Mouse (Mus musculus): ENCODE measurements at regions not wholly inside any gene's neighbourhood (a gene's known extent, or its start where the extent isn't known, plus 50 kb on each side); places are given as distances from the start of the nearest gene placed in this dataset.

DNA sequence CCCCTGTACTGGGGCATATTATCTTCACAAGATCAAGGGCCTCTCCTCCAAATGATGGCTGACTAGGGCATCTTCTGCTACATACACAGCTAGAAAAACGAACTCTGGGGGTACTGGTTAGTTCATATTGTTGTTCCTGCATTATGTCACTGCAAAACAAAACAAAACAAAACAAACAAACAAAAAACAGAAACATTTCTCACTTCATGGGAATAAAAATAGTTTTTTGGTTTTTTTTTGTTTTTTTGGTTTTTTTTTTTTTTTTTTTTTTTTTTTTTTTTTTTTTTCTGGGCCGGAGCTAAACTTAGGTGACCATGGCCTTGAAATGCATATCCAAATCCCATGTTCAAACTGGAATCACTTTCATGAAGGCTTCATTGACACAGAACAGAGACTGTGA is 1184.4 kb downstream of the Efna5 start:
- H3K4me1 ChIP-seq (ENCODE audit: control insufficient read depth, insufficient read depth, low read length) = no peaks in the 10 kb centered on the region
- no peaks in the 10 kb centered on the region for H3K27me3 ChIP-seq (ENCODE audit: control insufficient read depth, insufficient read depth, low read depth, low read length)
- no peak overlapping the region for H3K4me2 ChIP-seq (ENCODE audit: low read length)
- H3K27ac ChIP-seq (ENCODE audit: low read length) = no peak overlapping the region
- no peaks in the 10 kb centered on the region for H3K9me3 ChIP-seq (replicated peaks; ENCODE audit: control insufficient read depth, low read length, poor library complexity, severe bottlenecking)
- H3K4me3 ChIP-seq (ENCODE audit: low read depth, low read length) = no peak overlapping the region
- no peak for ATAC-seq
- H3K36me3 ChIP-seq (ENCODE audit: control insufficient read depth, insufficient read depth, low read length) = no peaks in the 10 kb centered on the region
- WGBS = 94% methylated on average over 2 of the region's 2 CpGs
- H3K9ac ChIP-seq (ENCODE audit: low read depth, low read length) = no peak overlapping the region

DNA sequence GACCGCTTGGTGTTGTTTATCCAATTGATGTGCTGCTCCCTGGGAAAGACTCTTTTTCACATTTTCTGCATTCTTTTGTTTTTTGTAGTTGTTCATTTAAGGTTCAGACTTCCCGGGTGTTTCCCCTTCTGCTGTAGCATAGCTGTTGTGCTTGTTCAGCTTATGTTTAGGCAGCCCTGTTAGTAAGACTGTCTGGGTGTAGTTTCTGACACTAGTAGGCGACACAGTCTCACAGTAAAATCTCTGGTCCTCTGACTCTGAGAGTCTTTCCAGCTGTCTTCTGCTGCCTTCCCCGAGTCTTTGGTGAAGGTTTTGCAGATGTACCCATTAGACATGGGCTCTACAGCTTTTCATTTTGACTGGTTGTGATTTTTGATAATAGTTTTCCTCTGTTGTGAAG is 1194.8 kb downstream of the Efna5 start:
- H3K27ac ChIP-seq (ENCODE audit: low read length) = no peak overlapping the region
- no peak for ATAC-seq
- WGBS = 76% methylated on average over 4 of the region's 4 CpGs
- H3K27me3 ChIP-seq (ENCODE audit: control insufficient read depth, insufficient read depth, low read depth, low read length) = no peaks in the 10 kb centered on the region
- no peak overlapping the region for H3K4me2 ChIP-seq (ENCODE audit: low read length)
- no peaks in the 10 kb centered on the region for H3K4me1 ChIP-seq (ENCODE audit: control insufficient read depth, insufficient read depth, low read length)
- no peak overlapping the region for H3K4me3 ChIP-seq (ENCODE audit: low read depth, low read length)
- no peaks in the 10 kb centered on the region for H3K9me3 ChIP-seq (replicated peaks; ENCODE audit: control insufficient read depth, low read length, poor library complexity, severe bottlenecking)
- no peaks in the 10 kb centered on the region for H3K36me3 ChIP-seq (ENCODE audit: control insufficient read depth, insufficient read depth, low read length)
- no peak overlapping the region for H3K9ac ChIP-seq (ENCODE audit: low read depth, low read length)

DNA sequence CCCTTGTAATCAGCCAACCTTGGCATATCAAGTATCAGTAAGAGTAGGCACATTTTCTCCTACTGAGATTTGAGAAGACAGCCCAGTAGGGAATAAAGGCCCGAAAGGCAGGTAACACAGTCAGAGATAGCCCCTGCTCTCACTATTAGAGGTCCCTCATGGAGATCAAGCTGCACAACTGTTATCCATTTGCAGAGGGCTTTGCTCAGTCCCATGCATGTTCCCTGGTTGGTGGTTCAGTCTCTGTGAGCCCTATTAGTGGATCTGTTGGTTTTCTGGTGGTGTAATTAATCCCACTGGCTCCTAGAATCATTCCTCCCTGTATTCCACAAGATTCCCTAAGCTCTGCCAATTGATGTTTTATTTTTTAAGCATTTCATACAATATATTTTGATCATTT is 1196.6 kb downstream of the Efna5 start:
- no peak for ATAC-seq

DNA sequence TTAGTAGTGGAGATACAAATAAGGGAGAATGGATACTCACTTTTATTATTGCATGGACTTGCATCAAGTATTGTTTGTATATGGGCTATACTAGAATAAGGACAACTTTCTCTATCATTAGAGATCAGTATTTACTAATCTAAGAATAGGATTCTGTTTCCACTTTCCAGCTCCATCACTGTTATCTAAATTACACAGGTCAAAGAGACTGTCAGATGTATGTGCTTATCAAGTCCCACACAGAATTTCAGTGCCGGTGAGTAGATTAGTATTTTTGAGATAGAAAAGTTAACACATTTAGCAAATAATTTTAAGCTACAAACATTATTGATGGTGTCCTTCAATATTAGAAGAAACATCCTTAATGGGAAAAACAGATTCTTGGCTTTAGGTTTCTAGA is 1210.5 kb downstream of the Efna5 start:
- no peak overlapping the region for H3K4me2 ChIP-seq (ENCODE audit: low read length)
- H3K4me1 ChIP-seq (ENCODE audit: control insufficient read depth, insufficient read depth, low read length) = no peaks in the 10 kb centered on the region
- no peak overlapping the region for H3K4me3 ChIP-seq (ENCODE audit: low read depth, low read length)
- no peak overlapping the region for H3K9ac ChIP-seq (ENCODE audit: low read depth, low read length)
- no peaks in the 10 kb centered on the region for H3K36me3 ChIP-seq (ENCODE audit: control insufficient read depth, insufficient read depth, low read length)
- H3K27me3 ChIP-seq (ENCODE audit: control insufficient read depth, insufficient read depth, low read depth, low read length) = no peaks in the 10 kb centered on the region
- ATAC-seq = no peak
- no peak overlapping the region for H3K27ac ChIP-seq (ENCODE audit: low read length)
- H3K9me3 ChIP-seq (replicated peaks; ENCODE audit: control insufficient read depth, low read length, poor library complexity, severe bottlenecking) = no peaks in the 10 kb centered on the region
- 93% methylated on average over 1 of the region's 1 CpGs for WGBS

More for the DNA sequence above, 1196.6 kb downstream of the Efna5 start:
- no peaks in the 10 kb centered on the region for H3K27me3 ChIP-seq (ENCODE audit: control insufficient read depth, insufficient read depth, low read depth, low read length)
- H3K4me2 ChIP-seq (ENCODE audit: low read length) = no peak overlapping the region
- H3K4me3 ChIP-seq (ENCODE audit: low read depth, low read length) = no peak overlapping the region
- no peaks in the 10 kb centered on the region for H3K36me3 ChIP-seq (ENCODE audit: control insufficient read depth, insufficient read depth, low read length)
- no peak overlapping the region for H3K27ac ChIP-seq (ENCODE audit: low read length)
- WGBS = 96% methylated on average over 1 of the region's 1 CpGs
- no peaks in the 10 kb centered on the region for H3K4me1 ChIP-seq (ENCODE audit: control insufficient read depth, insufficient read depth, low read length)
- no peaks in the 10 kb centered on the region for H3K9me3 ChIP-seq (replicated peaks; ENCODE audit: control insufficient read depth, low read length, poor library complexity, severe bottlenecking)
- no peak overlapping the region for H3K9ac ChIP-seq (ENCODE audit: low read depth, low read length)

DNA sequence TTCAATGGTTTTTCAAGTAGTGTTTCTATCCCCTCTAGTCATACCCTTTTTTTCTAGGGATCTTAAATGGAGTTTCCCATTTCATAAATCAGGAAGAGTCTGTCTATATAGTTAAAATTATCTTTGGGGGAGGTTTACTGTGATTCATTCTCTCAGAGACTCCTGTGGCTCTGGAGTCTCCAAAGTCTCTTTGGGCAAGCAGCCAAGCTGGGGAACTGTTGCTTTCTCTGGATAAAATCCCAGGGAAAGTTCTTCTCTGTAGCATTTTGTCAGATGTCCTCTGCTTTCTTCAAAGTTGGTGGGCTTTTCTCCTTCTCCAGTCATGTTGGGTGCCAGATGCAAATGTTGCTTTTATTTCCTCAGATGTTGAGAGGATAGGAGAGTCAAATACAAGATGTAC is 1213.7 kb downstream of the Efna5 start:
- no peak overlapping the region for H3K9ac ChIP-seq (ENCODE audit: low read depth, low read length)
- ATAC-seq = no peak
- H3K4me3 ChIP-seq (ENCODE audit: low read depth, low read length) = no peak overlapping the region
- H3K4me1 ChIP-seq (ENCODE audit: control insufficient read depth, insufficient read depth, low read length) = no peaks in the 10 kb centered on the region
- no peaks in the 10 kb centered on the region for H3K36me3 ChIP-seq (ENCODE audit: control insufficient read depth, insufficient read depth, low read length)
- H3K27ac ChIP-seq (ENCODE audit: low read length) = no peak overlapping the region
- H3K27me3 ChIP-seq (ENCODE audit: control insufficient read depth, insufficient read depth, low read depth, low read length) = no peaks in the 10 kb centered on the region
- H3K9me3 ChIP-seq (replicated peaks; ENCODE audit: control insufficient read depth, low read length, poor library complexity, severe bottlenecking) = no peaks in the 10 kb centered on the region
- no peak overlapping the region for H3K4me2 ChIP-seq (ENCODE audit: low read length)

DNA sequence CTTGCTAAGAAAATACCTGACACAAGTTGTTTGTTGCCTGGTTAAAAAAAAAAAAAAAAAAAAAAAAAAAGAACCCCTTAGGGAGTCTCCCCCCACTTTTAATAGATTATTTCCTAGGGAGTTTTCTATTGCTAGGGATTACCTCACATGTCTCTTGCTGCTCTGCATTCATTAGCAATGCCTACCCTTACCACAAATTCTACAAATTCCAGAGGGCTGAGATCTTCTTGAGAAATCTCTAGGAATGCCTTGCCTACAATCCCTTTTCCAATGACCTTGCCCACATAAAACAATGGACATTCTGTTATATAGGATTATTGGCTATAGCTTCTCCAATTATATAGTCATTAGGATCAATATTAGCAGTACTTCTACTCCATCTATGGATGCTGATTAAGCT is 1216.2 kb downstream of the Efna5 start:
- Histone ChIP-seq H3K4me1 (ENCODE audit: control insufficient read depth, insufficient read depth, low read length) (no peaks in the 10 kb centered on the region), H3K4me3 (ENCODE audit: low read depth, low read length) (no peak overlapping the region), H3K36me3 (ENCODE audit: control insufficient read depth, insufficient read depth, low read length) (no peaks in the 10 kb centered on the region), H3K27ac (ENCODE audit: low read length) (no peak overlapping the region), H3K9me3 (replicated peaks; ENCODE audit: control insufficient read depth, low read length, poor library complexity, severe bottlenecking) (no peaks in the 10 kb centered on the region), H3K4me2 (ENCODE audit: low read length) (no peak overlapping the region), H3K27me3 (ENCODE audit: control insufficient read depth, insufficient read depth, low read depth, low read length) (no peaks in the 10 kb centered on the region), H3K9ac (ENCODE audit: low read depth, low read length) (no peak overlapping the region)
- ATAC-seq = no peak

DNA sequence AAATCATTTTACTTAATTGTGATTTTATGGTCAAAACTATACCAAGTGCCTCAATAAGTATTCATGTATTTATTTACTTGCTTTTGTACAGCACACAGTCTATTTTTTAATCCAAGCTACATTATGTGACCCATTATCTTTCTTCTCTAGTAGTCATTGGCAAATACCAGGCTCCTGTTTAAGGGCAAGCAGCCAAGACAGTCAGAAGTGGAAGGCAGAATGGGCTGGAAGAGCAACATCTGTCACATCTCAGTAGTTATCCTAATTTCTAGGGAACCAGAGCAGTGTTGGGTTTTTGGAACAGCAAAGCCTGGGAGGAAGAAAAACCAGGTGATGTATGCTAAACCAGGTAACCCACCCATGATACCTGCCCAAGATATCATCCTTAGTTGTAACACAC is 1233.5 kb downstream of the Efna5 start:
- Histone ChIP-seq H3K4me2 (ENCODE audit: low read length) (no peak overlapping the region), H3K9me3 (replicated peaks; ENCODE audit: control insufficient read depth, low read length, poor library complexity, severe bottlenecking) (no peaks in the 10 kb centered on the region), H3K36me3 (ENCODE audit: control insufficient read depth, insufficient read depth, low read length) (no peaks in the 10 kb centered on the region), H3K27me3 (ENCODE audit: control insufficient read depth, insufficient read depth, low read depth, low read length) (no peaks in the 10 kb centered on the region), H3K9ac (ENCODE audit: low read depth, low read length) (no peak overlapping the region), H3K4me1 (ENCODE audit: control insufficient read depth, insufficient read depth, low read length) (no peaks in the 10 kb centered on the region), H3K27ac (ENCODE audit: low read length) (no peak overlapping the region), H3K4me3 (ENCODE audit: low read depth, low read length) (no peak overlapping the region)
- ATAC-seq = no peak

DNA sequence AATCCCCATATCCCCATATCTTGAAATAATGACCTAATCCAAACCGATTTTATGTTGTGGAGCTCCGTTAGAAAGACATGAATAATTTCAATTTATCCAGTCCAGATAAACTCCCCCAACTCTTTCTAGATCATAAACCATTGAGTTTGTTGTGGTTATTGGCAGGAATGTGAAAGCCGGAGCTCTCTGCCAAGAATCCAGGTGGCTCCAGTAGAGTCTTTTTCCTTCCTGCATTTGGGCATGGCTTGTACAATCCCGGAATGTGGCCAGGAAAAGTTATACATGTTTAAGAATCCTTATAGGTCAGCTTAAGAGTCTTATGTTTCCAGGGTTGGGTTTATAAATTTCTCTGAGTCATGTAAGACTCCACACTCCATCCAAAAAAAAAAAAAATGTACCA is 1272.8 kb downstream of the Efna5 start:
- 93% methylated on average over 4 of the region's 4 CpGs for WGBS

DNA sequence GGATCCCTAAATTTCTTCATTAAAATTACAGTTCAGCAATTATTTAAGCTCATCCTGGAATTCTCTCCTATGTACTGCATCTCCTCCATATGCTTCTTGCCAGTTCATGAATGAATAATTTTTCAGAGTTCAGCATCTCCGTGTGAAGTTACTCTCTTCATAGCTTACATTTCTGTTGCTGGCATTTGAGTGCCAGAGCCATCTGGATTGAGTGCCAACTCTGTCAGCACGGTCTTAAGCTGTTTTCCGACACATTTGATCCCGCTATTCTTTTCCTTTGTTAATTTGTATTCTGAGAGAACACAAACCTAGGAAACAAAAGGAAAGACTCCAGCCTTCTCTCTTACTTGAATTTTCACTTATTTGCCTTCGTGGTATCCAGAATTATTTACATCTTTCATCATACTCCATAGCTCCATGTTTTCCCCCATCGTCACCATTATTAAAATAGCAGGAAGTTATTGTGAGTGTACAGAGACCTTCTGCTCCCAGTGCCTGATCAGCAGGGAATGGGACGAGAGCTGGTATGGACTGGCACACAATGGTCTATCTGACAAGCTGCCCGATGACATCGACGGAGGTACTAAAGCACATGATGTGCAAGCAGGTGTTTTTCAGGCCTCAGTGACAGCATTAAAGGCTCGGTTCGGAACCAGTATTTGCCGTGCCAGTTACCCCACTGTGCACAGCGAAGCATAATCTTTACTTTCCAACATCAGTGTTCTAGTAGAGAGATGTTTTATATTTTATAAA is 1274.2 kb downstream of the Efna5 start:
- H3K27ac ChIP-seq (ENCODE audit: low read length) = no peak overlapping the region
- H3K27me3 ChIP-seq (ENCODE audit: control insufficient read depth, insufficient read depth, low read depth, low read length) = no peaks in the 10 kb centered on the region
- no peak overlapping the region for H3K9ac ChIP-seq (ENCODE audit: low read depth, low read length)
- H3K4me2 ChIP-seq (ENCODE audit: low read length) = peak overlapping the region; percentile 25; the same call in 1 of the 2 replicates
- no peak overlapping the region for H3K4me3 ChIP-seq (ENCODE audit: low read depth, low read length)
- 0 out of 2 replicates have a peak, but pooled peaks have one; percentile 45 for ATAC-seq
- 0 out of 2 replicates have a peak, but pooled peaks cover 3% of the 10 kb centered on the region for H3K9me3 ChIP-seq (replicated peaks; ENCODE audit: control insufficient read depth, low read length, poor library complexity, severe bottlenecking)
- H3K36me3 ChIP-seq (ENCODE audit: control insufficient read depth, insufficient read depth, low read length) = no peaks in the 10 kb centered on the region
- WGBS = 55% methylated on average over 14 of the region's 14 CpGs
- H3K4me1 ChIP-seq (ENCODE audit: control insufficient read depth, insufficient read depth, low read length) = no peaks in the 10 kb centered on the region

More for the DNA sequence above, 1272.8 kb downstream of the Efna5 start:
- Histone ChIP-seq H3K4me2 (ENCODE audit: low read length) (no peak overlapping the region), H3K4me3 (ENCODE audit: low read depth, low read length) (no peak overlapping the region), H3K27me3 (ENCODE audit: control insufficient read depth, insufficient read depth, low read depth, low read length) (no peaks in the 10 kb centered on the region), H3K27ac (ENCODE audit: low read length) (no peak overlapping the region), H3K36me3 (ENCODE audit: control insufficient read depth, insufficient read depth, low read length) (no peaks in the 10 kb centered on the region), H3K4me1 (ENCODE audit: control insufficient read depth, insufficient read depth, low read length) (no peaks in the 10 kb centered on the region), H3K9ac (ENCODE audit: low read depth, low read length) (no peak overlapping the region), H3K9me3 (replicated peaks; ENCODE audit: control insufficient read depth, low read length, poor library complexity, severe bottlenecking) (no peaks in the 10 kb centered on the region)
- ATAC-seq = no peak
